Mouse (Mus musculus): ENCODE results near the gene Chtop.

GRCm38 (mm10) chr3:90451396-90452095 lies 57.8 kb downstream of the Chtop start:
- TF ChIP-seq CTCF (IDR thresholded peaks at IDR 0.05; ENCODE audit: control insufficient read depth, insufficient read depth, insufficient replicate concordance, low read depth, low read length) (no peak), POLR2A (IDR thresholded peaks at IDR 0.05; ENCODE audit: control insufficient read depth, low read depth, low read length) (no peak)
